Comparison of ENCODE assay signal across 15 mouse cellular contexts in genomic region chr4:106590142-106590541, GRCm38 (mm10). TPM values are rescaled to one million over a fixed set of nuclear protein-coding genes. Genes with fewer than 3 reads are reported as not detected.
DNase-seq lines count a peak whose midpoint lies in the region; ATAC-seq and TF ChIP-seq lines count a peak whose summit lies in the region.
"Had no signal": no experiment of that assay in that cellular context is flagged by ENCODE, and none has a peak within 500 bp of the region (broad histone marks: within the 10 kb centered on the region; RNA-seq: fewer than 3 reads in every experiment).

No protein-coding gene starts in this region.

- H3K27me3 ChIP-seq in liver, postnatal 0 days (ENCODE audit: insufficient read depth, low read length): no peaks in the 10 kb centered on the region
- H3K27me3 ChIP-seq: stomach, embryonic 15.5 days had no signal

- H3K36me3 ChIP-seq in liver, postnatal 0 days (replicated peaks; ENCODE audit: insufficient read depth, low read length): peaks cover 28% of the 10 kb centered on the region

- no peak overlapping the region for H3K4me3 ChIP-seq in liver, postnatal 0 days (ENCODE audit: low read depth, low read length)
- H3K4me3 ChIP-seq: embryonic facial prominence, embryonic 10.5 days; stomach, embryonic 15.5 days had no signal

- H3K4me2 ChIP-seq in liver, postnatal 0 days (ENCODE audit: low read depth, low read length): no peak overlapping the region
- H3K4me2 ChIP-seq: stomach, embryonic 15.5 days had no signal

- H3K9ac ChIP-seq in liver, postnatal 0 days (replicated peaks): no peak overlapping the region
- H3K9ac ChIP-seq: liver, embryonic 14.5 days; stomach, embryonic 15.5 days had no signal

- peak; percentile 28 for DNase-seq in thymus, postnatal 14 days
- DNase-seq in thymus, postnatal 10 days (ENCODE audit: low spot score in 2 of 2): no peak
- peak; percentile 29 for DNase-seq in T-cell, adult 2 months (ENCODE audit: low spot score)
- DNase-seq in liver, postnatal 0 days: no peak
- no peak for DNase-seq in right cerebral cortex, adult 18-20 months
- no peak for DNase-seq in frontal cortex, postnatal 10 days (ENCODE audit: low spot score in 2 of 2)
- DNase-seq in right cerebral cortex, adult 2 months (ENCODE audit: low spot score in 2 of 2): no peak
- DNase-seq: adrenal gland, postnatal 25 days; cerebellum, adult 11-12 months had no signal

- no peak for TF ChIP-seq EP300 in liver, postnatal 0 days (IDR thresholded peaks at IDR 0.05; ENCODE audit: low read depth)

- peak; percentile 9; the same call in 1 of the 2 replicates for ATAC-seq in liver, postnatal 0 days
- peak; percentile 20; the same call in 1 of the 2 replicates for ATAC-seq in neutrophil, adult 5-6 weeks (ENCODE audit: extremely low read depth, insufficient number of reproducible peaks, low FRiP score, poor library complexity, severe bottlenecking)
- ATAC-seq: hindbrain, embryonic 16.5 days had no signal

- WGBS in liver, postnatal 0 days (ENCODE audit: insufficient replicate concordance): 55% methylated on average over 9 of the region's 9 CpGs

- H3K9me3 ChIP-seq in liver, postnatal 0 days (ENCODE audit: low read length): no peaks in the 10 kb centered on the region
- H3K9me3 ChIP-seq: stomach, embryonic 15.5 days had no signal

- H3K4me1 ChIP-seq in liver, postnatal 0 days (ENCODE audit: insufficient read depth): no peaks in the 10 kb centered on the region; the same call in 1 of the 2 replicates
- H3K4me1 ChIP-seq: embryonic facial prominence, embryonic 10.5 days; stomach, embryonic 15.5 days had no signal

- H3K27ac ChIP-seq in liver, postnatal 0 days (ENCODE audit: low read depth): 0 out of 2 replicates have a peak overlapping the region, but pooled peaks have one; percentile 11
- H3K27ac ChIP-seq: embryonic facial prominence, embryonic 10.5 days; liver, embryonic 14.5 days; stomach, embryonic 15.5 days had no signal

- TF ChIP-seq CTCF in liver, postnatal 0 days (IDR thresholded peaks at IDR 0.05; ENCODE audit: low read depth): no peak

RNA-seq across cellular contexts. Expression of gene Lexm, which starts 26.9 kb away (rescaled TPM):
- not detected in 2 replicates for polyA plus RNA-seq in liver, postnatal 0 days (2015; fragmentation: Nextera tagmentation; extraction: Ambion mirVana)
- total RNA-seq in neutrophil, adult 5-6 weeks (2017): not detected in 2 replicates
- total RNA-seq: adrenal gland, postnatal 25 days had no signal
- polyA plus RNA-seq: heart, embryonic 14.5 days; hindbrain, embryonic 16.5 days; stomach, embryonic 15.5 days had no signal

RNA-seq across cellular contexts. Expression of gene Dhcr24, which starts 29.3 kb away (rescaled TPM):
- polyA plus RNA-seq in liver, postnatal 0 days (2015; fragmentation: Nextera tagmentation; extraction: Ambion mirVana): 13.6 and 17.1 TPM in 2 replicates
- total RNA-seq in neutrophil, adult 5-6 weeks (2017): 2.5 and 3.6 TPM in 2 replicates

RNA-seq across cellular contexts. Expression of gene Ttc22, which starts 32.1 kb away (rescaled TPM):
- not detected in 2 replicates for polyA plus RNA-seq in liver, postnatal 0 days (2015; fragmentation: Nextera tagmentation; extraction: Ambion mirVana)
- total RNA-seq in neutrophil, adult 5-6 weeks (2017): not detected in 2 replicates
- total RNA-seq: adrenal gland, postnatal 25 days had no signal
- polyA plus RNA-seq: embryonic facial prominence, embryonic 10.5 days had no signal

Comparison
In these comparisons a context has a peak if more than half of its experiments do, and no peak if none do; other contexts are left out.
1. DNase-seq: peak in thymus, postnatal 14 days (single experiment) and T-cell, adult 2 months (single experiment); none in thymus, postnatal 10 days (0 of 2), liver, postnatal 0 days (single experiment), right cerebral cortex, adult 18-20 months (single experiment), frontal cortex, postnatal 10 days (0 of 2) and right cerebral cortex, adult 2 months (0 of 2).